Mouse (Mus musculus) kidney, postnatal 36 days (tissue): ENCODE results near the gene Pcbp4.

ENCODE experiments used
- DNase-seq, 2 experiments: peaks; one replicate each; pipeline ENCODE4 v3.0.0; 2021 to 2022; ENCODE audit warnings: mixed read lengths in 2 of 2

Gene Pcbp4

GRCm38 (mm10) chr9:106465571-106466200, 12.6 kb downstream of the Pcbp4 start, which contains the start of gene Gpr62:
Gene Gpr62, minus strand, starts transcription at chr9:106465938.
- DNase-seq = no peak

DNA sequence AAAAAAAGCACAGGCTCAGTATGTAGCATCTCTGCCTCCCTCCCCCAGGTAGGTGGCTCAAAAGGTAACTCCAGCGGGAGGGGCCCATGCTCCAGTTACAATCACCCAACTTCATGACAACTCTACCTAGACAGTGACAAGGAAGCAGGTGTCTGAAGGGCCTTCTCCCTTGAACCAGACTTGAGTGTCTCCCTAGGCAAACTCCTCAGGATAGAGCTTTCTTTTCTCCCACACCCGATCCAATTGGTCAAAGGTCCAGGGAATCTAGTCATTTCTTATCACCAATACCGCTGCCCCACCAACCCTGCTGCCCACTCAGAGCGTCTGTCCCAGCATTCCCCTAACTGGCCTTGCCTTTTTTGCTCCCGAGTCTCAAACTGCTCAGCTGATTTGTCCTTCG, 13.6 kb downstream of the Pcbp4 start:
- DNase-seq = no peak

GRCm38 (mm10) chr9:106467746-106468145, 14.7 kb downstream of the Pcbp4 start:
- DNase-seq = no peak

- DNase-seq = no peak
These were observed 16.2 kb downstream of the Pcbp4 start for GRCm38 (mm10) chr9:106469317-106469716.

DNA sequence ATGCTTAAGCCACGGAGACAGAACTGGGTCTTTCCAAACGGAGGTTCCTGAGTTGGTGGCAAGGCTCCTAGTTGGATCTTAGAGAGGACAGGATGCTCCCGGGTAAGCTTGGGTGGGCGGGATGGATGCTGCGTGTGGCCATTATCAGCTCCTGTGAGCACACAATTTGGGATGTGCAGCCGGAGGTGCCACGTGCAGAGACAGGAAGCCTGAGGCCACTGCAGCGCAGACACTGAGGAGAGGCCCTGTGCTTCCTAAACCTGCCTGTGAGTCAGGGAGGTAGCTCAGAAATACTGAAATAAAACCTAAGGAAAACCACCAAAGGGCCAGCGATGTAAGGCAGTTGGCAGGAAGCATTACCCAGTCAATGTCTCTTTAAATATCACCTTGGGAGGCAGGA, 16.7 kb downstream of the Pcbp4 start:
- DNase-seq = no peak

GRCm38 (mm10) chr9:106470991-106471750, 18.1 kb downstream of the Pcbp4 start:
- peak; percentile 23 to 45 for DNase-seq

DNA sequence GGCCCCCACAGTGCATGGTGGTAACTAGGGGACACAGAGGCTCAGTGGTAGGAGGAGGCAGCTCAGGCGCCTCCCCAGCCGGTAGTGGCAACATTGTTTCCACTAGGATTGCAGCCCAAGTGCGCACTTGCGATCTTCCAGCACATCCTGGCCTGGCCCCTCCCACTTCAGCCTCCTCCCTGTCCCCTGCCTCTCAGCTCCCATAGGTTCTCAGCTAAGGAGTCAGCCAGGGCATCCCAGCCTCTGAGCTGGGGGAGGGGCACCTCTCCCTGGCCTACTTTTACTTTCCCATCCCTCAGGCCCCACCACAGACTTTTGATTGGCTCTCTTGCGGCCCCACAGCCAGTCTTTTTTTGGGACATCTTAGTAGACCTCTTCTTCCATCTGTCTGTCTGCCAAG, 18.8 kb downstream of the Pcbp4 start:
- peak; percentile 77 to 81 for DNase-seq

GRCm38 (mm10) chr9:106472321-106472720, 19.2 kb downstream of the Pcbp4 start:
- DNase-seq = peak in 1 of 2 experiments; percentile 41

DNA sequence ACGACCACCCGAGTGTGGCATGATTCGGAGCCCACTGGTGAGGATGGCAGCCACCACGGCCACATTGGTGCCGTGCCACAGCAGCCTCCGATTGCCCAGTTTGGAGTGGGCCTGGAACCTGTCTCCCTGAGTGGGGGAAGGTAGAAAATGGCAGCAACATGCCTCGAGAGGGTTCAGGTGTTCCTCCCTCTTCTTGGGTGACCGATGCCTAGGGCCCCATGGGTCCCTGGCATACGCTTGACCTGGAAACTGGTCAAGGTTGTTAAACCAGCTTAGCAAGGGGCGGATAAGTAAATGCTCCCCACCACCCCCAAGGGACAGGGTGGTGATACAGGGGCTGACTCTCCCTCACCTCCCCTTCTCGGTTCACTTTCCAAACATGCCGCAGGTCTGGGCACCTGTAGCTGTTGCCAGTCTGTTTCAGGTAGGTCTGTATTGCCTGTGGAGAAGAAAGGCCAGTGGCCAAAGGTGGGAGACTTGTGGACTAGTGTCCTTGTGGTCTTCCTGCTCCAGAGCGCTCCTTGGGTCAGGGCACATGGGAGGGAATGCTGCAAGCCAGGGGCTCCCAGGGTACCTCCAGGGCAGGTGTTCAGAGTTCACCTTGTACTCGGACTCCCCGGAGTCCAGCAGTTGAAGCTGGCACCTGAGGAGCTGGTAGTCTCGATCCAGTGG, 20.1 kb downstream of the Pcbp4 start:
- peak; percentile 64 to 72 for DNase-seq

DNA sequence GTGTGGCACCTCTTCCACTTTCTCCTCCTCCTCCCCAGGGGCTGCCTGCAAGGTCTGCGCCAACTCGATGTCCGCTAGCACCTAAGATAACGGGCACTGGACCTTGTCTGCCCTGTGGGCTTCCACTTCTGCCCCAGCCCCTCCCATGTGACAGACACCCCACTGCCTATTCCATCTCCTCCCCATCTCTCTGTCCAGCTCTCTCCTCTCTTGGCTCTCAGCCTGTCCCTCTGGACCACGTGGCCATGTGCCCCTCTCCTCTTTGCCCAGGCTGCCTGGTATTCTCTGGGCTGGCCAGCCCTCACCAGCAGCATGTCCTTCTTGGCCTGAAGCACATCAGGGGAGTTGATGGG, 20.6 kb downstream of the Pcbp4 start:
- no peak for DNase-seq

DNA sequence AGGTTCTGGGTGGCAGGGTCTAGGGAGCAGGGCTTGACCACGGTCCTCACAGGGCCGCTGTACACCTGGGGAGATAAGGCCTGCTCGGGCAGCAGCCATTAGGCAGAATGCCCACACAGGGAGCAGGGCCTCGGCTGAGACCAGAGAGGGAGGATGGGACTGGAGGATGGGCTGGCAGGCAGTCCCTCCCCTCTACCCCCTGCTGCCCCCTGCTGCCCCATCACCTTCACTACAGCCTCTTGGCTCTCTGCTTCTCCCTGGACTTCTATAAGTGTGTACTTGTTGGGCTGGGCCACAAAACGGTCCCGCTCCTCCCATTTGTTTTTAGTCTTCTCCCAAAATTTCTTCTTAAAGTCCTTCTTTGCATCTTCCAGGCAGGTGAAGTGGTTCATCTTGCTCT, 21.4 kb downstream of the Pcbp4 start:
- DNase-seq = peak; percentile 74 to 84

GRCm38 (mm10) chr9:106475046-106475445, 22.0 kb downstream of the Pcbp4 start:
- peak; percentile 43 to 52 for DNase-seq

- no peak for DNase-seq
These were observed 22.5 kb downstream of the Pcbp4 start, which contains the start of gene Rrp9 for GRCm38 (mm10) chr9:106475663-106476001. Gene Rrp9, plus strand, starts transcription at chr9:106475963.

DNA sequence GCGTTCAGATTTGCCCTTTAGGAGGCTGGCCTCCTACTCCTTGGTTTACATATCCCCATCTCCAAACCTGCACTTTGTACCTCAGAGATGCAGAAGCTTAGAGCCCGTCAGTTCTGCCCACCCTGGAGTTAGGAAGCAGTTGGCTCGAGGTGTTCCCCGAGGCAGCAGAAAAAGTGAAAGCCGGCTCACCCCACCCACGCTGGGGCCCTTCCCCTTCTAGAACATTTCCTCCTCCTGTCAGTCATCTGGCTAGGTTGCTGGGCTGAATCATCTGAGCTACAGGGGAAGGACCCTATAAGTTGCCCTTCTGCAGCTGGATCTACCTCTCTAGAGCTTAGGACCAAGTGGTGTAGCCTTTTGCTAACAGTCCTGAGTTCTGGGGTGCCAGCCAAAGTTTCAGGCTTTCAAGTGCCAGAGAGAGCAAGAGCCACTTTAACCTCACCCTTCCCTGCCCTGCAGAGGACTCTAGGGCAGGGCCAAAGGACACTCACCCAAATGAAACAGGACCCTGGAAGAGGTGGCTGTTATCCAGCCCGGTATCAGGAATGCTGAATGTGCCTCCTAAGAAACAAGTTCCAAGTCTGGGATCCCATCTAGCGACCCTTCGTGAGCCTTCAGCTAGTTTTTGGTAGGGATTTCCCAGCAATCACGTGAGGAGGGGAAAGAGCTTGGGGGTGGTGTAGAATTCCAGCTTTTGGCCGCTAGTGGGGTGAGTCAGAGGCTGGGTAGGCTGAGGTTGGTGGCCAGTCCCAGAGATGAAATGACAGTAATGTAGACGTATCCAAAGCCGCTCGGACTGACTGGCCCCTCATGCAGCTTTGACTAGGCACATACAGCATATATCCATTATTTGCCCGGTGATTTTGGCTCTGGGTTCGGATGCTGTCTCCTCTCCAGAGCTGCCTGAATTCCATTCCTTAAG, 23.2 kb downstream of the Pcbp4 start:
- peak; percentile 72 to 77 for DNase-seq

DNA sequence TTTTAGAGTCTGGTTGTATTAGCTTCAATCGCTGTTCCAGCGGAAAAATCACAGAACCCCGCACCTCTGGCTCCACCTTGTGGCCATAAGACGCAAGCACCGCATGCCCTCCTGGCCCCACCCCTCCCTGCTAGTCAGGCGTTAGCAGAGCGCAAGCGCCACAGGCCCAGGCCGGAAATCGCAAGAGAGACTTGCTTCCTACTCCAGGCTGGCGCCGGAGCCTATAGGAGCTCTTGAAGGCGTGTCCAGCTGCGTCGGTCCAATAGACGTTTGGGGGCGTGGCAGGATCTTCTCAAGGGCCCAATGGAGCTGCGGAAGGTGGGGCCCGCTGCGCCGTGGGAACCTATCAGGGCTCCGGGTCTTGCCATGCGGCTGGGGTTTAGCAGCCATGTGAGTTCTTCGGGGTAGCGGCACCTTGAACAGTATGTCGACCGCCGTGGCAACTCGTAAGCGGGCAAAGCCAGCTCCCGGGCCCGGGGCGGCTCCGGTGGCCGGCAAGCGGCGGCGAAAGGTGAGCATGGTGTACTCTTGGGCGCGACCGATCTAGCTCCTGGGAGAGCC, 23.9 kb downstream of the Pcbp4 start, which contains the start of gene Parp3:
Gene Parp3 (minus strand): TSS at position 26 of the 561 bp plus-strand sequence.
- peak; percentile 98 to 100 for DNase-seq

DNA sequence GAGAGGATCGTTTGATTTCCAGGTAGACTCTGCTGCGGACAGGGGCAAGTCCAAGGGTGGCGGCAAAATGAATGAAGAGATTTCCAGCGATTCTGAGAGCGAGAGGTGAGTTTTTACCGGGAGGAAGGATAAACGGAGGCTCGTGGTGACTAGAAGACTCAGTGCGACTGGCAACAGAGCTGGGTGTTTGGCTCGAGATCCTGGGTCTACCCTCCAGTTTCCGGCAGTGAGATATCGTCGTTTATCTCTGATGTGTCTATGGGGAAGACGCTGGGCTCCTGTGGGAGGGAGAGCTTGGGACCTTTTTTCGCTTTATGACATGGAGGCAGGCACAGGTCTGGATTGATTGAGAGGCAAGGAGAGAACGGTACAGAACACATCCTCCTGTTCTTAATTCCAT, 24.6 kb downstream of the Pcbp4 start:
- no peak for DNase-seq

DNA sequence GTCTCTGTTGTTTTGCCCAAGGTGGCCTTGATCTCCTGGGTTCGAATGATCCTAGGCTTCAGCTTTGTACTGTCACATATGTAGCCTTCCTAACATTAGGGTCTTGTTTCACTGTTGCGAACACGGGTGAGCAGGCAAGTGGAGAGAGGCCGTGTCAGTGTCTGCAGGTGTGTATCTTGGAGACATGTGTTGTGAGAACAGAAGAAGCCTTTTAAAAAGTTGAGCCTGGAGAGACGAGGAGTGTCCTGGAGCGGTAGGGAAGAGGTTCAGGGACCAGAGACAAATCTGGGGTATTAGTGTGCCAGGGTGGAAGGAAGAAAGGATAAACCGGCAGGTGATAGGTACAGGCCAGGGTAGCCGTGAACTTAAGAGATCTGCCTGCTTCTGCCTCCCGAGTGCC, 25.0 kb downstream of the Pcbp4 start:
- no peak for DNase-seq

DNA sequence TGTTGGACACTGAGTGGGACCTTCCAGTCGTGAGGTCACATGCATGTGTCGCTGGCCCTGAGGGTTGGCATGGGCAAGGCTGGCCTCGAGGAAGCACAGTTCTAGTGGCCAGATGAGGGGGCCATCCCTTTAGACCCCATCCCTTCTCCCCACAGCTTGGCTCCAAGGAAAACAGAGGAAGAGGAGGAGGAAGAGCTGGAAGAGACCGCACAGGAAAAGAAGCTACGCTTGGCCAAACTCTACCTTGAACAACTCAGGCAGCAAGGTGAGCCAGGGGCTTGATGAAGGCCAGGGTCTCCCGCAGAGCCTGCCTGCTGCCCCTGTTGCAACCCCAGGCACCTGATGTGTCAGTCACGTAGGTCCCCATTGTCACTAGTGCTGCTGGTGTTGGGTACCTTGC, 27.4 kb downstream of the Pcbp4 start:
- no peak for DNase-seq

DNA sequence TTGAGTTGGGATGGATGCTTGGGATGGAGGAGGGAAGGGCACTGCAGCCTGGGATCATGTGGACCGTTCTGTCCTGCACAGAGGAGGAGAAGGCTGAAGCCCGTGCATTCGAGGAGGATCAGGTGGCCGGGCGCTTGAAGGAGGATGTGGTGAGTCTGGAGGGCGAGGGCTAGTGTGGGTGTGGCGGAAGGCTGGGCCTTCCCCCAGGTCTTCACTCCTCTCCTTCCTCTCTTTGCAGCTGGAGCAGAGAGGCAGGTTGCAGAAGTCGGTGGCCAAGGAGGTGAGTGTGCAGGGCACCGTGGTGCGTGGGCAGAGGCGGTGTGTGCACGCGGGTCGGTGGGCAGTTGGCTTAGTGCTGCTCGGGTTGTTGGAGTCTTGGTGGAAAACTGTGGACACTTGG, 28.0 kb downstream of the Pcbp4 start:
- DNase-seq = no peak

GRCm38 (mm10) chr9:106481676-106482075, 28.6 kb downstream of the Pcbp4 start:
- DNase-seq = no peak

DNA sequence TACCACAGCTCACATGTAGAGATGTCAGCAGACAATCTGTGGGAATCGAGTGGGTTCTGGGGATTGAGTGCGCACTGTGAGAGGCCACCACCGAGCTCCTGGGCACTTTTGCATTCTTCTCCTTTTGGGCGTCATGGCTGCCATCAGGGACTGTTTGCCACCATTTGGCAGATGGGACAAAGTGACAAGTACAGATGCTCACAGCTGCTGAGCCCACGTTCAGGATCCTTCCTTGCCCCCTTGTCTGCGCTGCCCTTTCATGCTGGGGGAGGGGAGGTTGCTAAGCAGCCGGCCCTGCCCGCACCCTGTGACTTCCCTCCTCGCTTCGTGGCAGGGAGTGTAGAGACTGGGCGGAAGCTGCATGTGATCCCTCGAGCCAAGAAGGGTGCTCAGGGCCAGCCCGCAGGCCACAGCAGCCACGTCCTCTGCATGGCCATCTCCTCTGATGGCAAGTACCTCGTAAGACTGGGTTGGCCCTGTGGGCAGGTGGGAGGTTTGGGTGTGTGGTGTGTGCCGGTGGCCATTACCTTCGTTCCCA, 29.6 kb downstream of the Pcbp4 start:
- DNase-seq = no peak

GRCm38 (mm10) chr9:106483136-106483535, 30.0 kb downstream of the Pcbp4 start:
- no peak for DNase-seq
